Mouse (Mus musculus): ENCODE measurements around the gene Enox1. TPM values are rescaled to one million over a fixed set of nuclear protein-coding genes. Genes with fewer than 3 reads are reported as not detected.

Enox1 gene
- polyA plus RNA-seq, 1 experiment, result 0.30 TPM

GRCm38 (mm10) chr14:77599016-77599704 is 442.6 kb downstream of the Enox1 start:
- no peak for TF ChIP-seq POLR2A (IDR thresholded peaks at IDR 0.05; ENCODE audit: low read depth, low read length)
- TF ChIP-seq CTCF (IDR thresholded peaks at IDR 0.05; ENCODE audit: extremely low read depth, insufficient read length, insufficient replicate concordance, low read depth, low read length), result no peak
- Histone ChIP-seq H3K27ac (ENCODE audit: insufficient read depth, low read depth, low read length) (no peak overlapping the region), H3K27me3 (ENCODE audit: control insufficient read depth, insufficient read depth, low read length) (no peaks in the 10 kb centered on the region), H3K4me3 (ENCODE audit: low read depth, low read length) (no peak overlapping the region), H3K36me3 (ENCODE audit: control insufficient read depth, insufficient read depth, low read length) (no peaks in the 10 kb centered on the region), H3K4me1 (ENCODE audit: control insufficient read depth, insufficient read depth, insufficient read length, low read length) (no peaks in the 10 kb centered on the region)
- 65% methylated on average over 14 of the region's 14 CpGs for WGBS

- no peak overlapping the region for H3K4me3 ChIP-seq (ENCODE audit: low read depth, low read length)
- H3K27me3 ChIP-seq (ENCODE audit: control insufficient read depth, insufficient read depth, low read length), result no peaks in the 10 kb centered on the region
- H3K4me1 ChIP-seq (ENCODE audit: control insufficient read depth, insufficient read depth, insufficient read length, low read length), result no peaks in the 10 kb centered on the region
- WGBS, result 71% methylated on average over 1 of the region's 1 CpGs
- no peak overlapping the region for H3K27ac ChIP-seq (ENCODE audit: insufficient read depth, low read depth, low read length)
- no peaks in the 10 kb centered on the region for H3K36me3 ChIP-seq (ENCODE audit: control insufficient read depth, insufficient read depth, low read length)
- TF ChIP-seq CTCF (IDR thresholded peaks at IDR 0.05; ENCODE audit: extremely low read depth, insufficient read length, insufficient replicate concordance, low read depth, low read length) (no peak), POLR2A (IDR thresholded peaks at IDR 0.05; ENCODE audit: low read depth, low read length) (no peak)
Observed at GRCm38 (mm10) chr14:77600773-77601172, 444.2 kb downstream of the Enox1 start.

- Histone ChIP-seq H3K4me1 (ENCODE audit: control insufficient read depth, insufficient read depth, insufficient read length, low read length) (no peaks in the 10 kb centered on the region), H3K36me3 (ENCODE audit: control insufficient read depth, insufficient read depth, low read length) (no peaks in the 10 kb centered on the region), H3K27me3 (ENCODE audit: control insufficient read depth, insufficient read depth, low read length) (no peaks in the 10 kb centered on the region), H3K27ac (ENCODE audit: insufficient read depth, low read depth, low read length) (no peak overlapping the region), H3K4me3 (ENCODE audit: low read depth, low read length) (no peak overlapping the region)
- no peak for TF ChIP-seq POLR2A (IDR thresholded peaks at IDR 0.05; ENCODE audit: low read depth, low read length)
- no peak for TF ChIP-seq CTCF (IDR thresholded peaks at IDR 0.05; ENCODE audit: extremely low read depth, insufficient read length, insufficient replicate concordance, low read depth, low read length)
- WGBS, result 72% methylated on average over 2 of the region's 2 CpGs
Observed at GRCm38 (mm10) chr14:77601446-77601845, 444.9 kb downstream of the Enox1 start.

- Histone ChIP-seq H3K36me3 (ENCODE audit: control insufficient read depth, insufficient read depth, low read length) (no peaks in the 10 kb centered on the region), H3K4me1 (ENCODE audit: control insufficient read depth, insufficient read depth, insufficient read length, low read length) (no peaks in the 10 kb centered on the region), H3K4me3 (ENCODE audit: low read depth, low read length) (no peak overlapping the region), H3K27me3 (ENCODE audit: control insufficient read depth, insufficient read depth, low read length) (no peaks in the 10 kb centered on the region), H3K27ac (ENCODE audit: insufficient read depth, low read depth, low read length) (no peak overlapping the region)
- whole genome bisulfite sequencing, result 71% methylated on average over 5 of the region's 5 CpGs
- no peak for TF ChIP-seq POLR2A (IDR thresholded peaks at IDR 0.05; ENCODE audit: low read depth, low read length)
- no peak for TF ChIP-seq CTCF (IDR thresholded peaks at IDR 0.05; ENCODE audit: extremely low read depth, insufficient read length, insufficient replicate concordance, low read depth, low read length)
Observed at GRCm38 (mm10) chr14:77608182-77608839, 451.7 kb downstream of the Enox1 start.

- Histone ChIP-seq H3K27ac (ENCODE audit: insufficient read depth, low read depth, low read length) (no peak overlapping the region), H3K4me3 (ENCODE audit: low read depth, low read length) (no peak overlapping the region), H3K4me1 (ENCODE audit: control insufficient read depth, insufficient read depth, insufficient read length, low read length) (no peaks in the 10 kb centered on the region), H3K27me3 (ENCODE audit: control insufficient read depth, insufficient read depth, low read length) (no peaks in the 10 kb centered on the region), H3K36me3 (ENCODE audit: control insufficient read depth, insufficient read depth, low read length) (no peaks in the 10 kb centered on the region)
- TF ChIP-seq CTCF (IDR thresholded peaks at IDR 0.05; ENCODE audit: extremely low read depth, insufficient read length, insufficient replicate concordance, low read depth, low read length) (no peak), POLR2A (IDR thresholded peaks at IDR 0.05; ENCODE audit: low read depth, low read length) (no peak)
- WGBS, result 93% methylated on average over 16 of the region's 16 CpGs
Observed at GRCm38 (mm10) chr14:77615201-77615600, 458.6 kb downstream of the Enox1 start.

- Histone ChIP-seq H3K27me3 (ENCODE audit: control insufficient read depth, insufficient read depth, low read length) (no peaks in the 10 kb centered on the region), H3K36me3 (ENCODE audit: control insufficient read depth, insufficient read depth, low read length) (no peaks in the 10 kb centered on the region), H3K27ac (ENCODE audit: insufficient read depth, low read depth, low read length) (no peak overlapping the region), H3K4me1 (ENCODE audit: control insufficient read depth, insufficient read depth, insufficient read length, low read length) (no peaks in the 10 kb centered on the region), H3K4me3 (ENCODE audit: low read depth, low read length) (no peak overlapping the region)
- 67% methylated on average over 6 of the region's 6 CpGs for WGBS
- TF ChIP-seq CTCF (IDR thresholded peaks at IDR 0.05; ENCODE audit: extremely low read depth, insufficient read length, insufficient replicate concordance, low read depth, low read length) (no peak), POLR2A (IDR thresholded peaks at IDR 0.05; ENCODE audit: low read depth, low read length) (no peak)
Observed at GRCm38 (mm10) chr14:77617250-77617649, 460.7 kb downstream of the Enox1 start.

GRCm38 (mm10) chr14:77618131-77618805 is 461.7 kb downstream of the Enox1 start:
- TF ChIP-seq CTCF (IDR thresholded peaks at IDR 0.05; ENCODE audit: extremely low read depth, insufficient read length, insufficient replicate concordance, low read depth, low read length), result no peak
- TF ChIP-seq POLR2A (IDR thresholded peaks at IDR 0.05; ENCODE audit: low read depth, low read length), result no peak
- H3K27me3 ChIP-seq (ENCODE audit: control insufficient read depth, insufficient read depth, low read length), result no peaks in the 10 kb centered on the region
- H3K4me1 ChIP-seq (ENCODE audit: control insufficient read depth, insufficient read depth, insufficient read length, low read length), result no peaks in the 10 kb centered on the region
- H3K36me3 ChIP-seq (ENCODE audit: control insufficient read depth, insufficient read depth, low read length), result no peaks in the 10 kb centered on the region
- no peak overlapping the region for H3K27ac ChIP-seq (ENCODE audit: insufficient read depth, low read depth, low read length)
- H3K4me3 ChIP-seq (ENCODE audit: low read depth, low read length), result no peak overlapping the region
- WGBS, result 70% methylated on average over 13 of the region's 13 CpGs
